Mouse (Mus musculus): ENCODE results near the gene Gabrb1. TPM values are rescaled to one million over a fixed set of nuclear protein-coding genes. Genes with fewer than 3 reads are reported as not detected.

Gene Gabrb1
- polyA plus RNA-seq, 1 experiment from 2014 or later: 0.43 TPM

DNA sequence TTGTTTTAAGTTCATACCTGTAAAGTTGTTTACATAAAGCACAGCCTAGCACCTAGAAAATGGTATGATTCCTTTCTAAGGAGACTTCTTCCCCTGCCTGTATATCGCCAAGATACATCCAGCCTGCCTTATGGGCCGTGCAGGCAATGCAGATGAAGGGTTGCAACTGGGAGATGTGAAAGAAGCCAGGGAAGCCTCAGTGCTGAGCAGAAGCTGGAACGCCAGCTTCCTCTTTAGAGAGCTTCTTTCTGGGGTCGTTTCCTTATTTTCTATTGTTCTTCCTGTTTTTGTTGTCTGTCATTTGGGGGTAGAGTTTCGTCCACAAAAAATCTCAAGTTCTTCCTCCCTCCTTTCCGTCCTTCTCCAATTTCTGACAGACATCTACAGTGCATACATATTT is 512.2 kb downstream of the Gabrb1 start:
- no peak overlapping the region for H3K27ac ChIP-seq (ENCODE audit: low read length)
- no peak overlapping the region for H3K9ac ChIP-seq (ENCODE audit: low read length)
- WGBS: 53% methylated on average over 6 of the region's 6 CpGs
- H3K27me3 ChIP-seq (ENCODE audit: control insufficient read depth, insufficient read depth, low read length): no peaks in the 10 kb centered on the region
- no peaks in the 10 kb centered on the region for H3K9me3 ChIP-seq (replicated peaks; ENCODE audit: control insufficient read depth, low read length)
- no peak overlapping the region for H3K4me3 ChIP-seq (ENCODE audit: low read length)
- ATAC-seq (replicated peaks; ENCODE audit: extremely low read depth, insufficient read depth, low FRiP score): no peak
- H3K4me2 ChIP-seq (ENCODE audit: low read depth, low read length): no peak overlapping the region
- H3K4me1 ChIP-seq (ENCODE audit: control insufficient read depth, insufficient read depth, low read length): peaks cover 14% of the 10 kb centered on the region
- H3K36me3 ChIP-seq (ENCODE audit: control insufficient read depth, insufficient read depth): peaks cover 3% of the 10 kb centered on the region; the same call in 1 of the 2 replicates

- no peak for ATAC-seq (replicated peaks; ENCODE audit: extremely low read depth, insufficient read depth, low FRiP score)
- no peak overlapping the region for H3K4me2 ChIP-seq (ENCODE audit: low read depth, low read length)
- no peak overlapping the region for H3K4me3 ChIP-seq (ENCODE audit: low read length)
- no peaks in the 10 kb centered on the region for H3K27me3 ChIP-seq (ENCODE audit: control insufficient read depth, insufficient read depth, low read length)
- no peaks in the 10 kb centered on the region for H3K4me1 ChIP-seq (ENCODE audit: control insufficient read depth, insufficient read depth, low read length)
- H3K9ac ChIP-seq (ENCODE audit: low read length): no peak overlapping the region
- WGBS: 33% methylated on average over 3 of the region's 3 CpGs
- no peaks in the 10 kb centered on the region for H3K36me3 ChIP-seq (ENCODE audit: control insufficient read depth, insufficient read depth)
- H3K27ac ChIP-seq (ENCODE audit: low read length): no peak overlapping the region
- H3K9me3 ChIP-seq (replicated peaks; ENCODE audit: control insufficient read depth, low read length): no peaks in the 10 kb centered on the region
Observed at GRCm38 (mm10) chr5:72172675-72173074, 514.8 kb downstream of the Gabrb1 start.

- WGBS: 34% methylated on average over 1 of the region's 1 CpGs
- H3K27ac ChIP-seq (ENCODE audit: low read length): no peak overlapping the region
- no peak overlapping the region for H3K4me2 ChIP-seq (ENCODE audit: low read depth, low read length)
- ATAC-seq (replicated peaks; ENCODE audit: extremely low read depth, insufficient read depth, low FRiP score): no peak
- no peaks in the 10 kb centered on the region for H3K36me3 ChIP-seq (ENCODE audit: control insufficient read depth, insufficient read depth)
- no peak overlapping the region for H3K9ac ChIP-seq (ENCODE audit: low read length)
- no peak overlapping the region for H3K4me3 ChIP-seq (ENCODE audit: low read length)
- H3K9me3 ChIP-seq (replicated peaks; ENCODE audit: control insufficient read depth, low read length): no peaks in the 10 kb centered on the region
- no peaks in the 10 kb centered on the region for H3K27me3 ChIP-seq (ENCODE audit: control insufficient read depth, insufficient read depth, low read length)
- H3K4me1 ChIP-seq (ENCODE audit: control insufficient read depth, insufficient read depth, low read length): no peaks in the 10 kb centered on the region
Observed at GRCm38 (mm10) chr5:72173521-72173920, 515.6 kb downstream of the Gabrb1 start.

DNA sequence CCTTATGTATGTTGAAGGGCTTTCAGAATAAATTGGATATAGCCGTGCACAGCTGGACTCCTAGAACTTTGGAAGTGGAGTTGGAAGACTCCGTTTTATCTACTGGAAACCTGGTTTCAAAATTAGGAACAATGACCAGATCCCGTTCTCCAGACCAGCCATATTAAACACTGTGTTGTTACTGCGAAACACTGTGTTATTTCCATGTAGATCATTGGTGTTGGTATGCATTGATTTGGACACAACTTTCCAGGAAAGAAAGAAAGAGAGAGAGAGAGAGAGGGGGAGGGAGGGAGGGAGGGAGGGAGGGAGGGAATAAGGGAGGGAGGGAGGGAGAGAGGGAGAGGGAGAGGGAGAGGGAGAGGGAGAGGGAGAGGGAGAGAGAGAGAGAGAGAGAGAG is 517.1 kb downstream of the Gabrb1 start:
- H3K9me3 ChIP-seq (replicated peaks; ENCODE audit: control insufficient read depth, low read length): no peaks in the 10 kb centered on the region
- no peaks in the 10 kb centered on the region for H3K4me1 ChIP-seq (ENCODE audit: control insufficient read depth, insufficient read depth, low read length)
- H3K4me2 ChIP-seq (ENCODE audit: low read depth, low read length): no peak overlapping the region
- H3K9ac ChIP-seq (ENCODE audit: low read length): no peak overlapping the region
- H3K27me3 ChIP-seq (ENCODE audit: control insufficient read depth, insufficient read depth, low read length): no peaks in the 10 kb centered on the region
- H3K36me3 ChIP-seq (ENCODE audit: control insufficient read depth, insufficient read depth): no peaks in the 10 kb centered on the region
- H3K4me3 ChIP-seq (ENCODE audit: low read length): no peak overlapping the region
- no peak overlapping the region for H3K27ac ChIP-seq (ENCODE audit: low read length)
- WGBS: 76% methylated on average over 4 of the region's 4 CpGs
- ATAC-seq (replicated peaks; ENCODE audit: extremely low read depth, insufficient read depth, low FRiP score): no peak

DNA sequence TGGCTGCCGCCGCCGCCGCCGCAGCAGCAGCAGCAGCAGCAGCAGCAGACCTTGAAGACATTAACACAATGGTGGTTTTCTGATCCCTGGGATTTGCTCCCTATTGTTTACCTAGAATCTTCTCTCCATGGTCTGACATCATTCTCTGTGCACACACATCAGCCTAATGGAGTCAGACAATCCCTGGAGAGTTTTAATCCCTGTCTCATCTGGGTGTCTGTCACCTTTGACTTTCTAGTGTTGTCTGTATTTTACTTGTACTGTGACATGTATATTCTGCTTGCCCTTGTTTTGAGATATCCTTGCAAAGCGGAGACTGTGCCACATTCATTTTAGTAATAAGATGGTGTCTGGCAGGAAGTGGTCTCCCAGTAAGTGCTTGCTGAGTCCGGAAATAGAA is 517.6 kb downstream of the Gabrb1 start:
- no peak for ATAC-seq (replicated peaks; ENCODE audit: extremely low read depth, insufficient read depth, low FRiP score)
- no peak overlapping the region for H3K4me3 ChIP-seq (ENCODE audit: low read length)

DNA sequence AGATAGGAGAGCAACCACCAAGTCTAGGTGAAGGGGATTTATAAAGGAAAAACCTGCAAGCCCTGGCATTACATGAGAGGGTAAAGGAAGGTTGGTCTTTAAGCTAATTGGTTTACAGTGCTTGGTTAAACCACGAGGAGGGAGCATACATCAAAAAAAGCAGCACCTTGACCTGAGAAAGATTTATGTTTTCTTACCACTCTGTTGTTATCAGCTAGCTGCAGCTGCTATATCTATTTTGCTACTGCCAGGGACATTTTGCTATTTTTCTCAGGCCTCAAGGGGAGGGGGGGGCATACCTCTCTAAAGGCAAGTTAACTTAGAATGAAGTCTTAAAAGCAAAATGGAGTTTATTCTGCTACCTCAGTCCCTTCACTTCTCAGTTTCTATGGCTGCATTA is 523.3 kb downstream of the Gabrb1 start:
- no peak overlapping the region for H3K4me3 ChIP-seq (ENCODE audit: low read length)
- 47% methylated on average over 1 of the region's 1 CpGs for WGBS
- H3K9ac ChIP-seq (ENCODE audit: low read length): no peak overlapping the region
- no peaks in the 10 kb centered on the region for H3K9me3 ChIP-seq (replicated peaks; ENCODE audit: control insufficient read depth, low read length)
- H3K36me3 ChIP-seq (ENCODE audit: control insufficient read depth, insufficient read depth): no peaks in the 10 kb centered on the region
- no peaks in the 10 kb centered on the region for H3K27me3 ChIP-seq (ENCODE audit: control insufficient read depth, insufficient read depth, low read length)
- no peak overlapping the region for H3K4me2 ChIP-seq (ENCODE audit: low read depth, low read length)
- no peaks in the 10 kb centered on the region for H3K4me1 ChIP-seq (ENCODE audit: control insufficient read depth, insufficient read depth, low read length)
- no peak for ATAC-seq (replicated peaks; ENCODE audit: extremely low read depth, insufficient read depth, low FRiP score)
- H3K27ac ChIP-seq (ENCODE audit: low read length): no peak overlapping the region

More for the DNA sequence above, 517.6 kb downstream of the Gabrb1 start:
- no peak overlapping the region for H3K27ac ChIP-seq (ENCODE audit: low read length)
- H3K4me2 ChIP-seq (ENCODE audit: low read depth, low read length): peak overlapping the region; percentile 43
- H3K27me3 ChIP-seq (ENCODE audit: control insufficient read depth, insufficient read depth, low read length): no peaks in the 10 kb centered on the region
- no peaks in the 10 kb centered on the region for H3K36me3 ChIP-seq (ENCODE audit: control insufficient read depth, insufficient read depth)
- H3K9me3 ChIP-seq (replicated peaks; ENCODE audit: control insufficient read depth, low read length): no peaks in the 10 kb centered on the region
- no peaks in the 10 kb centered on the region for H3K4me1 ChIP-seq (ENCODE audit: control insufficient read depth, insufficient read depth, low read length)
- H3K9ac ChIP-seq (ENCODE audit: low read length): peak overlapping the region; percentile 26; the same call in 1 of the 2 replicates
- WGBS: 33% methylated on average over 7 of the region's 7 CpGs

DNA sequence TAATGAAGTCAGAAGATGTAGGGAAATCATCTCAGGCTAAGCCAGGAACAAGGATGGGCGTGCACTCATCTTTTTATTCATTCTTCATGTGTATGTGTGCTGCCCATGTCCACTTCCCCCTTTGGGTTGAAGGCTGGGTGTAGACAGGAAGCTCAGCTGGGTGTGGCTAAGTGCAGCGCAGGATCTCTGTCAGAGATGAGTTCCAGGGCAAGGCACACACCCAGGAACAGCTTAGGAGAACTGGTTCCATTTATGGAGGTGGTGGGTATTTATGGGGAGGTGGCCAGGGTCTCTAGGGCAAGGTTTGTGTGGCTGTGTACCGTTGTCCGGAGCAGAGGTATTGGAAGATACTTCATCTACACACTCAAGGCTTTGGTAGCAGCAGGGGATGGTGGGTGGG is 524.9 kb downstream of the Gabrb1 start:
- Histone ChIP-seq H3K4me3 (ENCODE audit: low read length) (no peak overlapping the region), H3K36me3 (ENCODE audit: control insufficient read depth, insufficient read depth) (no peaks in the 10 kb centered on the region), H3K9me3 (replicated peaks; ENCODE audit: control insufficient read depth, low read length) (no peaks in the 10 kb centered on the region), H3K27me3 (ENCODE audit: control insufficient read depth, insufficient read depth, low read length) (no peaks in the 10 kb centered on the region), H3K4me2 (ENCODE audit: low read depth, low read length) (no peak overlapping the region), H3K9ac (ENCODE audit: low read length) (no peak overlapping the region), H3K4me1 (ENCODE audit: control insufficient read depth, insufficient read depth, low read length) (no peaks in the 10 kb centered on the region), H3K27ac (ENCODE audit: low read length) (no peak overlapping the region)
- WGBS: 70% methylated on average over 4 of the region's 4 CpGs
- ATAC-seq (replicated peaks; ENCODE audit: extremely low read depth, insufficient read depth, low FRiP score): no peak

GRCm38 (mm10) chr5:72183929-72184328 is 526.0 kb downstream of the Gabrb1 start:
- 79% methylated on average over 6 of the region's 6 CpGs for WGBS
- Histone ChIP-seq H3K36me3 (ENCODE audit: control insufficient read depth, insufficient read depth) (no peaks in the 10 kb centered on the region), H3K4me1 (ENCODE audit: control insufficient read depth, insufficient read depth, low read length) (no peaks in the 10 kb centered on the region), H3K27me3 (ENCODE audit: control insufficient read depth, insufficient read depth, low read length) (no peaks in the 10 kb centered on the region), H3K4me3 (ENCODE audit: low read length) (no peak overlapping the region), H3K27ac (ENCODE audit: low read length) (no peak overlapping the region), H3K9me3 (replicated peaks; ENCODE audit: control insufficient read depth, low read length) (no peaks in the 10 kb centered on the region), H3K9ac (ENCODE audit: low read length) (no peak overlapping the region), H3K4me2 (ENCODE audit: low read depth, low read length) (no peak overlapping the region)
- no peak for ATAC-seq (replicated peaks; ENCODE audit: extremely low read depth, insufficient read depth, low FRiP score)

- no peaks in the 10 kb centered on the region for H3K36me3 ChIP-seq (ENCODE audit: control insufficient read depth, insufficient read depth)
- H3K27me3 ChIP-seq (ENCODE audit: control insufficient read depth, insufficient read depth, low read length): no peaks in the 10 kb centered on the region
- no peak overlapping the region for H3K27ac ChIP-seq (ENCODE audit: low read length)
- no peak overlapping the region for H3K4me2 ChIP-seq (ENCODE audit: low read depth, low read length)
- WGBS: 82% methylated on average over 13 of the region's 13 CpGs
- H3K4me1 ChIP-seq (ENCODE audit: control insufficient read depth, insufficient read depth, low read length): no peaks in the 10 kb centered on the region
- H3K9ac ChIP-seq (ENCODE audit: low read length): no peak overlapping the region
- no peaks in the 10 kb centered on the region for H3K9me3 ChIP-seq (replicated peaks; ENCODE audit: control insufficient read depth, low read length)
- no peak overlapping the region for H3K4me3 ChIP-seq (ENCODE audit: low read length)
- ATAC-seq (replicated peaks; ENCODE audit: extremely low read depth, insufficient read depth, low FRiP score): no peak
Observed at GRCm38 (mm10) chr5:72184437-72185100, 526.7 kb downstream of the Gabrb1 start.

All from heart, embryonic 16.5 days (tissue).